Mouse (Mus musculus): ENCODE results near the gene Slc6a2.

Slc6a2 gene

DNA sequence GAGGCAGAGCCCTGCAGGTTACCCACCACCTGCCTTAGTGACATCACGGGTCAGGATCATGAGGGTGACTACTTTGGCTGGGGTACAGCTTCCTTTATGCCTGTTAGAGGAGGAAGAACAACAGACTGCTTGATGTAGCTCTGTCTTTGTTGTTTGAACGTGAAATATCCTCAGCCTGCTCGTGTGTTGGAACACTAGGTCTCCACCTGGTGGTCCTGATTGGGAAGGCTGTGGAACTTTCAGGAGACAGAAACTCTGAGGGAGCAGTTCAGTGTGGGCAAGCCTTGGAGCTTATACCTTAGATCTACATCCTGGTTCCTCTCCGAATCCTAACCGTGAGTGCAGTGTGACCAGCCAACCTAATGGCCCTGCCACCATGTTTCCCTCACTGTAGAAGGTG lies 61.9 kb downstream of the Slc6a2 start:
- ATAC-seq (ENCODE audit: insufficient number of reproducible peaks, low FRiP score, low TSS enrichment) = no peak

- ATAC-seq (ENCODE audit: insufficient number of reproducible peaks, low FRiP score, low TSS enrichment) = no peak
These were observed 70.8 kb downstream of the Slc6a2 start for GRCm38 (mm10) chr8:93030664-93031063.

DNA sequence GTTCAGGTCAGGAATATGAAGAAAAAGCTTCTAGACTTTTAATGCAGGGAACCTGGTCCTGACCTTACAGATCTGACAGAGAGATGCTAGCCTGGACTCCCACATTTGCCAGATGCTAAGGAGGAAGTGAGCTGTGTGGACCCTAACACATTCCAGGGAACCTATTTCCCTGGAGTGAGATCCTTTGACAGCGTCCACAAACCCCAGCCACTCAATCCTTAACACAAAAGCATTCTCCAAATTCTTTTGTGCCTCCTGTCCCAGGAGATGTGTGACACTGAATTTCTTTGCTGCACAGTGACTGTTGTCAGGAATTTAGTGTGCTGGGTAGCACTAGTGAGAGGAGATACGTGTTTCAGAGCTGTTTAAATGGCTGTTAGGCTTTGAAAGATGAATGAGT lies 79.0 kb downstream of the Slc6a2 start:
- ATAC-seq (ENCODE audit: insufficient number of reproducible peaks, low FRiP score, low TSS enrichment) = no peak

DNA sequence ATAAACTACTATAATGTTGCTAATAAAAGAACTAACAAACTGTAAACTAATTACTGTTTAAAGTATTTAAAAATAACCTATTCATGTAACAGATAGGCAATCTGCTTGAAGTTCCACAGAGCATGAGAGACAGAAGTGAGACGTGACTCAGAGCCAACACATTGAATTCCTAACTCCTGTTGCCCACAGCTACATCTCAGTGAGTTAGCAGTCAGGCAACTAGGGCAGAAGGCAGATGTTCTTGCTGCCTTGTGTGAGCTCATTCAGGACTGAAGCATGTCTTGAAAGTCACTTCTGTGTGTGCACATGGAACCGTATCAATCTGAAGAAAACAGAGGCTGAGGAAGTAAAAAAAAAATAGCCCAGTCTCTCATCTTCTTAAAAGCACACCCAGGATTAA lies 80.4 kb downstream of the Slc6a2 start:
- no peak for ATAC-seq (ENCODE audit: insufficient number of reproducible peaks, low FRiP score, low TSS enrichment)

DNA sequence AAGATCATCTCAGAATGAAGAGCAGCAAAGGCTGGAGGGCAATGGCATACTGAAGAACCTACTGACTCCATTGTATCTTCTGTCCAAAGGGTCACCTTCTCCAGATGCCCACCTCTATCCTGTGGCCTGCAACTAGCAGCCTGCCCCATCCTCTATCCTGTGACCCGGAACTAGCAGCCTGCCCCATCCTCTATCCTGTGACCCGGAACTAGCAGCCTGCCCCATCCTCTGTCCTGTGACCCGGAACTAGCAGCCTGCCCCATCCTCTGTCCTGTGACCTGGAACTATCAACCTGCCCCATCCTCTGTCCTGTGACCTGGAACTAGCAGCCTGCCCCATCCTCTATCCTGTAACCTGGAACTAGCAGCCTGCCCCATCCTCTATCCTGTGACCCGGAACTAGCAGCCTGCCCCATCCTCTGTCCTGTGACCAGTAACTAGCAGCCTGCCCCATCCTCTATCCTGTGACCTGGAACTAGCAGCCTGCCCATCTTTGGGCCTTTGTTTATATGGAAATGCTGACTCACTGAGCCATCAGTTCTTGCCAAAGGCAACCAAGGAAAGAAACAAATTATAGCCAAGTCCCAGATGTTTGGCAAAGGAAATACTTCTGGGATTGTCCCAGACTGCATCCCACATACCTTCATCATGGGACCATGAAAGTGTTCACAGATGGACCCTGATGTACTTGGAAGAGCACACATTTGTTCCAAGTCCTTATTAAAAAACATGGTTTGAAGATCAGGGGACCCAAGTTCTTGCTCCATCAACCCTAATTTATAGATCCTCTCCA lies 81.1 kb downstream of the Slc6a2 start:
- ATAC-seq (ENCODE audit: insufficient number of reproducible peaks, low FRiP score, low TSS enrichment) = no peak

DNA sequence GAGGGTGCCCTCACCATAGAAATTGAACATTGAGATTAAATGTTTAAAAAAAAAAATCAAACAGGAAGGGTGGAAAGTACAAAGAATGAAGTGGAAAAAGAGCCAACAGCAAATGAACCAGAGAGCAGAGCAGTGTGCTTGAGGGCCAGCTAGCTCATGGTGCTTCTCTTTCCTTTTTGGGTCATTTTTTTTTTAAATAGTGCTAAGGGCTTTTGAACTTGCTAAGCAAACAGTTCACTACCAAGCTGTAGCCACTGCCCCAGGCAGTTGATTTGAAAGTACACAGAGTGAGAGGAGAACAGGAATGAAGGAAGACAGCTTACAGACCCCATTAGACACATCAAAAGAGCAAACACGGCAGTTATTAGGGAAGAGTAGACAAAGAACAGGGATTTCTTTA lies 83.2 kb downstream of the Slc6a2 start:
- no peak for ATAC-seq (ENCODE audit: insufficient number of reproducible peaks, low FRiP score, low TSS enrichment)

GRCm38 (mm10) chr8:93048092-93048491 lies 88.2 kb downstream of the Slc6a2 start, which contains the start of gene Ces1a:
Gene Ces1a (minus strand): TSS chr8:93048192.
- no peak for ATAC-seq (ENCODE audit: insufficient number of reproducible peaks, low FRiP score, low TSS enrichment)

DNA sequence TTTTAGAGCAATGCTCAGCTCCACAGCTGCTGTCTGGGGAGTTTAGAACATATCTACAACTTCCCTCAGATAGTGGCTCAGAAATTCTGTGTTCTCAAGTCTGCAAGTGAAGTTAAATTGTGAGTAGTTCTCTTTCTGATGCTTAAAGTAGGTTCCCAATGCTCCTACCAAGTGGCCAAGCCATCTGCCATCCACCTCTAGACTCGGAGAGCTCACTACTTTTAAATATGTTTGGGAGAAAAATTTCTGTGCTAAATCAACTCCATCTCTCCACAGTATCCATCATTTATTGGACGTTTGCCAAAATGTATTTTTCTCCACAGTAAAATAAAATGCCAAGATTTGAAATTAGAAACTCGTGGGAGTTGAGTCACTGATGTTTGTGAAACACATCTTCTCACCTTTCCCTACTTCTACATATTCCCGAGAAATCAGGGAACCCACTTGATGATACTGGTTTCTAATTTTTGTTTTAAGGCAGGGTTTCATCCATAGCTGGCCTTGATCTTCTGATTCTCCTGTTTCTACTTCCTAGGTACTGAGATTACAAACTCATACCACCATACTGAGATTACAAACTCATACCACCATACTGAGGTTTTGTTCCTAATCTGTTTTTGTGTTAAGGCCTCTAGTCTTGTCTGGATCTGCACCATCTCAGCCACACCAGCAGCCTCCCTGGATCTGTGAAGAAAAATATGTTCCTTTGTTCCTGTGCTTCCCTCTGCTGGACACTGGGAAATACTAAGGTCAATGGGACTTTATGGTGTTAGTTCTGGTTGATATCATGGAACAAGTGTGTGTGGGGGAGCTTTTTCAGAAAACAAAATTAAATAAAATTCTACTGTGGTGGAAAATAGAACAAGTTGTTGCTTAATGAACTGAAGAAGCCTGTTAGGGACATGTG lies 88.9 kb downstream of the Slc6a2 start:
- ATAC-seq (ENCODE audit: insufficient number of reproducible peaks, low FRiP score, low TSS enrichment) = no peak
